Mouse (Mus musculus): Measurements from ENCODE around the gene Tvp23a. TPM values are rescaled to one million over a fixed set of nuclear protein-coding genes. Genes with fewer than 3 reads are reported as not detected.

Tvp23a gene
- polyA plus RNA-seq, 1 experiment from 2014 or later = 11.4 TPM

- no peak overlapping the region for H3K4me3 ChIP-seq (ENCODE audit: low read depth, low read length)
- no peak for TF ChIP-seq CTCF (IDR thresholded peaks at IDR 0.05; ENCODE audit: low read depth)
- H3K27ac ChIP-seq (ENCODE audit: low read depth) = no peak overlapping the region
- H3K36me3 ChIP-seq (ENCODE audit: insufficient read depth) = no peaks in the 10 kb centered on the region
- WGBS = 42% methylated on average over 2 of the region's 2 CpGs
- no peaks in the 10 kb centered on the region for H3K27me3 ChIP-seq (ENCODE audit: insufficient read depth, low read length)
- no peak overlapping the region for H3K4me2 ChIP-seq
- no peak; the same call in 1 of the 2 replicates for ATAC-seq (ENCODE audit: insufficient read depth)
- DNase-seq = no peak
- no peaks in the 10 kb centered on the region for H3K9me3 ChIP-seq (ENCODE audit: low read depth, low read length)
- no peak overlapping the region for H3K9ac ChIP-seq
- H3K4me1 ChIP-seq (ENCODE audit: insufficient read depth) = no peaks in the 10 kb centered on the region
Measured at GRCm38 (mm10) chr16:10379531-10379930, 67.6 kb downstream of the Tvp23a start.

DNA sequence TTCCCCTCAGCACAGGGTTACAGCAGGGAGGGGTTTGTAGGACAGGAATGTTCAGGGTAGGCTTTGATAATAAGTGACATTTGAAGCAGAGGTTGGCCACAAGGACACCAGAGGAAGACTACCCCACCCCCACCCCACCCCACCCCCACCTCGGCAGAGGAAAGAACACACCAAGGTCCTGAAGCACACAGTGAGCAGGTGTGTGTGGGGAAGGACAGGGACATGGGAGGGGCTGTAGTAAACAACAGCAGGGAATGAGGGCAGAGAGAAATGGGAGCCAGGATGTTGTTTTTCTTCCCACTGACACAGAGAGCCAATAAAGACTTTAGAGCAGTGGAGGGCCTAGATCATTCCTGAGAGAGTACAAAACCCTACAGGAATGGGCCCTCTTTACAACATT lies 69.9 kb downstream of the Tvp23a start:
- H3K4me1 ChIP-seq (ENCODE audit: insufficient read depth) = no peaks in the 10 kb centered on the region
- H3K27ac ChIP-seq (ENCODE audit: low read depth) = no peak overlapping the region
- no peak overlapping the region for H3K4me3 ChIP-seq (ENCODE audit: low read depth, low read length)
- DNase-seq (no peak), ATAC-seq (ENCODE audit: insufficient read depth) (no peak)
- no peaks in the 10 kb centered on the region for H3K36me3 ChIP-seq (ENCODE audit: insufficient read depth)
- H3K4me2 ChIP-seq = no peak overlapping the region
- no peak for TF ChIP-seq CTCF (IDR thresholded peaks at IDR 0.05; ENCODE audit: low read depth)
- no peaks in the 10 kb centered on the region for H3K27me3 ChIP-seq (ENCODE audit: insufficient read depth, low read length)
- H3K9me3 ChIP-seq (ENCODE audit: low read depth, low read length) = no peaks in the 10 kb centered on the region
- no peak overlapping the region for H3K9ac ChIP-seq
- WGBS = 39% methylated on average over 1 of the region's 1 CpGs

DNA sequence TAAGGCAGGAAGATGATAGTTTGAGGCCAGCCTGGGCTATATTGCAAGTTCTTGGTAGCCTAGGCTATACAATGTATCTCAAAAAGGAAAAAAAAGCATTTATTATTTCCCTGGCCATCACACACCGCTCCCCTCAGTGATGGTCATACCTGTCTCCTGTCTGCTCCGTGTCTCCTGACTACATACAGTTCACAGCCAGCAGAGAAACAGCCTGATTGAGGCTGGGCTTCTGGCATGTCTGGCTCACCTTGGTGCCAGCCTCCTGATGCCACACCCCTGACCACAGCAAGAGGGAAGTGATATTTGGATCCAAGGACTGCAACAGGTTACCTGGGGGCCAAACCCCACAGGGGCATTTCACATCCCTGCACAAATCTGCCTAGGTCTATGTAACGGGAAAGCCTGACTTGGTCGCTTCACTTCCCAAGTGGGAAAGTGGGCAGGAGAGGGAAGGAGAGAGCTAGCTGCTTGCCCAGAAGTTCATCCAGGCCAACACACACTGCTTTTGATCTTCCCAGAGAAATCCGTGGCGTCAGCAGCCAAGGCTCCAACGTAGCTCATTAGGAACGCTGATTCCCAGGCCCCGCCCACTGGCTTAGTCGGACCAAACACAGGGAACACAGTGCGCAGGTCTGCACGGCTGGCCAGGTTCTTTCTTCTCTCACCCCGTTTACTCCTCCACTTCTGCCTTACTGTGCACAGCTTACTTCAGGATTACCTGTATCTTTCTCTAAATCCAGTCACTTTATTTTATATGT lies 72.7 kb downstream of the Tvp23a start:
- H3K27me3 ChIP-seq (ENCODE audit: insufficient read depth, low read length) = no peaks in the 10 kb centered on the region
- no peak overlapping the region for H3K27ac ChIP-seq (ENCODE audit: low read depth)
- TF ChIP-seq CTCF (IDR thresholded peaks at IDR 0.05; ENCODE audit: low read depth) = no peak
- DNase-seq = peak; percentile 81
- ATAC-seq (ENCODE audit: insufficient read depth) = peak; percentile 61
- peaks cover 5% of the 10 kb centered on the region for H3K4me1 ChIP-seq (ENCODE audit: insufficient read depth)
- no peaks in the 10 kb centered on the region for H3K36me3 ChIP-seq (ENCODE audit: insufficient read depth)
- 27% methylated on average over 13 of the region's 13 CpGs for WGBS
- peak overlapping the region; percentile 44 for H3K4me2 ChIP-seq
- no peaks in the 10 kb centered on the region for H3K9me3 ChIP-seq (ENCODE audit: low read depth, low read length)
- H3K9ac ChIP-seq = peak overlapping the region; percentile 39; the same call in 1 of the 2 replicates
- H3K4me3 ChIP-seq (ENCODE audit: low read depth, low read length) = no peak overlapping the region

DNA sequence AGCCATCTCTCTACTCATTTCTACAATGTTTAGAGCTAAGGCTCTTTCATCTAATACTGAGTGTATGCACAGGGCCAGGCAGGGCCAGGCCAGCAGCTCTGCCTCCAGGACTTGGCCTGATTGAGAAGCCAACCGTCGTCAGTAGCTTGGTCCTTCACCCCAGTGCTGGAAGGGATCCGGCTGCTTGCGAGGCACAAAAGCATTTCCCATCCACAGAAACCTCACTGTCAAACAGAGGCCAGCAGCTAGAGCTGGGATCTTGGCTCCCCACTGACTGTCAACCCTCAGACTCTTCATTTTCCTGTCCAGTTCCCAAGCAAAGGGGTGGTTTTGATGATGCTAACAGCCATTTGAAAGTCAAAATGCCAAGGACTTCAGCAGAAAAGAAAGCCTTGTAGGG lies 74.8 kb downstream of the Tvp23a start:
- TF ChIP-seq CTCF (IDR thresholded peaks at IDR 0.05; ENCODE audit: low read depth) = no peak
- Histone ChIP-seq H3K9ac (no peak overlapping the region), H3K36me3 (ENCODE audit: insufficient read depth) (no peaks in the 10 kb centered on the region), H3K9me3 (ENCODE audit: low read depth, low read length) (no peaks in the 10 kb centered on the region), H3K4me3 (ENCODE audit: low read depth, low read length) (no peak overlapping the region), H3K27me3 (ENCODE audit: insufficient read depth, low read length) (no peaks in the 10 kb centered on the region), H3K4me2 (no peak overlapping the region), H3K27ac (ENCODE audit: low read depth) (no peak overlapping the region), H3K4me1 (ENCODE audit: insufficient read depth) (peaks cover 8% of the 10 kb centered on the region)
- ATAC-seq (ENCODE audit: insufficient read depth) (no peak), DNase-seq (no peak)
- WGBS = 58% methylated on average over 4 of the region's 4 CpGs

Other genes starting within 250 kb of the Tvp23a start
- 38.3 and 44.6 TPM in 2 replicates for gene Emp2, start 133.4 kb downstream of the Tvp23a start, polyA plus RNA-seq (2014; fragmentation: Nextera tagmentation; extraction: Ambion mirVana)
- 0.67 and 1.2 TPM in 2 replicates for gene Tekt5, start 51.9 kb downstream of the Tvp23a start, polyA plus RNA-seq (2014; fragmentation: Nextera tagmentation; extraction: Ambion mirVana)
- gene Nubp1, start 35.4 kb downstream of the Tvp23a start, polyA plus RNA-seq (2014; fragmentation: Nextera tagmentation; extraction: Ambion mirVana) = 82.8 and 83.6 TPM in 2 replicates
- 0.25 and 0.51 TPM in 2 replicates for gene Ciita, start 32.7 kb upstream of the Tvp23a start, polyA plus RNA-seq (2014; fragmentation: Nextera tagmentation; extraction: Ambion mirVana)
- 29.0 and 32.2 TPM in 2 replicates for gene Dexi, start 95.7 kb upstream of the Tvp23a start, polyA plus RNA-seq (2014; fragmentation: Nextera tagmentation; extraction: Ambion mirVana)
- 26.8 and 27.4 TPM in 2 replicates for gene Clec16a, start 98.0 kb upstream of the Tvp23a start, polyA plus RNA-seq (2014; fragmentation: Nextera tagmentation; extraction: Ambion mirVana)

All from lung, embryonic 14.5 days (tissue).